Mouse (Mus musculus): ENCODE data around the gene Mum1.

DNA sequence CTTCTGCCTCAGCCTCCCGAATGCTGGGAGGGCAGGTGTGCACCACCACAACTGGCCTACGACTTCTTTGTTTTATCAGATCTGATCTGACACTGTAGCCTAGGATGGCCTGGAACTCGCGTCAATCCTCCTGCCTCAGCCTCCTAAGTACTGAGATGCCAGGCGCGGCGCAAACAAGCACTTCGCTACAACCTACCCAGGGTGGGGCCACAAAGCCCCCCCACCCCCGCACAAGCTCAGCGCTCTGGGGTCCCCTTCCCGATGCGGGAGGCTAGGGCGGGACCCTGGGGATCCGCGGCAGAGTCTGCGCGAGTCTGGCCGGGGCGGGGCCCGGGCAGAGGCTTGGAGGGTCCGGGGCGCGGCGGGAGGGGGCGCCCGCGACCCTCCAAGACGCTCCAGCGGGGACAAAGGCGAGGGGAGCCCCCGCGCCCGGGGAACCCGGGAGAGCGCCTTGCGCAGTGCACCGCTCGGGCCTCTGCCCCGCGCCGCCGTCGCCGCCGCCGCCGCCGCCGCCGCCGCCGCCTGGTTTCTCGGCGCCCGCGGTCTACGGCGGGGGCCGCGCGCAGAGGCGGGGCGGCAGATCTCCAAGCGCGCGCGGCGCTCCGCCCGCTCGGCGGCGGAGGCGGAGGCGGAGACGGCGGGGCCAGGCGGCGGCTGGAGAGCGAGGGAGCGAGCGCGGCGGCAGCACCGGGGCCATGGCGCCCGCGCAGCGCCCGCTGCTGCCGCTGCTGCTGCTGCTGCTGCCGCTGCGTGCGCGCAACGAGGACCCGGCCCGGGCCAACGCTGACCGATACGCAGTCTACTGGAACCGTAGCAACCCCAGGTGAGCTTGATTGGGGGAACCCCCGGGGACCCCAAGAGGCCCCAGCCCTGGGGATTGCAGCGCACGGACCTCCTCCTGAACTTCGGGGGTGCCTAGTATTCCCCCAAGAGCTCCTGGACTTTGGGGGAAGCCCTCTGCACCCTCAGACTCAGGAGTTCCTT, 46.9 kb upstream of the Mum1 start, which contains the start of gene Efna2:
- no peak for TF ChIP-seq CTCF (conservative IDR thresholded peaks at IDR 0.05; ENCODE audit: low read length)
- TF ChIP-seq NANOG (IDR thresholded peaks at IDR 0.05; ENCODE audit: borderline replicate concordance, low read length) = no peak
- no peak for TF ChIP-seq POU5F1 (IDR thresholded peaks at IDR 0.05; ENCODE audit: borderline replicate concordance, low read length)
